Mouse (Mus musculus) Muller cell, postnatal 12 days (primary cell): Measurements from ENCODE around the gene Il11ra1.
A peak's percentile ranks its signal among the peaks of the same experiment; 100 is the strongest.
"Not testable (repeated sequence)": the region's sequence is repeated elsewhere in the genome, so short reads cannot be mapped to it uniquely, and the experiment has no call there.

ENCODE experiments used
- DNase-seq: peaks from one replicate; pipeline ENCODE4 v3.0.0-alpha.2; 2015; ENCODE audit errors: inconsistent ontology term

The Il11ra1 gene

DNA sequence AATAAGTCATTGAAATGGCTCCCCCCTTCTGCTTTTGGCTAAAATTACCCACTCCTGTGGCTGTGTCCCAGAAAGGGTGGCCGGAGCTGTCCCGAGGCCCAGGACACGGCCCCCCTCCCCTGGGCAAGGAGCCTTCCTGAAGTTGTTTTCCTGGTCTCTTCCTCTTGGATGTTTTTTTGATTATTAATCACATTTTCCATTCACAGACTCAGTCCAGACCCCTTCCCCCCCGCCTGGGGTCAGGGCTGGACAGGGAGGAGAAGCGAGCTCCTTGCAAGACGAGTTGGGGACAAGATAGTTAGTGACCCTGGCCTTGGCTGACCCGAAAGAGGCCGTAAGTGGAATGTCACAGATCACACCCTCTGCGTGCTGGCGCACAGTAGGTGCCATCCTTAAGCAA is at the start of gene Il11ra1:
Gene Il11ra1, plus strand, starts transcription at position 207 of the 400 bp plus-strand sequence.
- DNase-seq: not testable (repeated sequence)

DNA sequence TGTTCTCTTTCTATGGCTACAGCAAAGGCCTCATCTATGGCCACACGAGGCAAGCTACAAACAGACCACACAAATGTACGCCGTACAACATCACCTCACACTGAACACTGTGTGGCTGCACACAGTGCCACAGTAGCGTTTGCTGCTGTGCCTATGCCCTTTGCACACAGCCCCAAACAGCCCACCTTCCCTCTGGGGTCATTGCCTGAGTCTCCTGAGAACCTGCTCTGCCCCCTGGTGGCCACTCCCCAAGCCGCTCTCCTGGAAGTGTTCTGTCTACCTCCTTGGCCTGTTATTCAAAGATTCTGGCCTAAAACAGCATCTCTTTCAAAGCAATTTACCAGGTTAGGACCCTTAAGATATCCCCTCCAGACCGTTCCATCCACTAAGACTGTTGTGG is 46.5 kb upstream of the Il11ra1 start:
- peak; percentile 82 for DNase-seq

DNA sequence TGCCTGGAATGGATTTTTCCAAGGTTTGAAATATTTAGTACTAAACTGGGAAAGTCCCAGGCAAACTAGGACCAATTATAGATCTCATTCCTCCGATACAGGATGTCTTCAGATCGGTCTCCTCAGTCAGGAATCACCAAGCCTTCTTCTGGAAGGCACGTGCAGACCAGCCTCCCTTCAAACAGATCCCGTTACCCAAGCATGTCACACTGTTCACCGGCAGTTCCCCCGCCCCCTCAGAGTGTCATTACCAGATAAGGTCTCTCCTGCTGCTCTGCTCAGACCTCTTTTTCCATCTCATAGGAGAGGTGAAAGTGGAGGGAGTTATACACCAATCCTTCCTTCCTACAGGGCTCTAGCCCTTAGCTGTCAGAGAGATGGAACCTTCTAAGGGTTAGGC is 46.1 kb upstream of the Il11ra1 start:
- no peak for DNase-seq

DNA sequence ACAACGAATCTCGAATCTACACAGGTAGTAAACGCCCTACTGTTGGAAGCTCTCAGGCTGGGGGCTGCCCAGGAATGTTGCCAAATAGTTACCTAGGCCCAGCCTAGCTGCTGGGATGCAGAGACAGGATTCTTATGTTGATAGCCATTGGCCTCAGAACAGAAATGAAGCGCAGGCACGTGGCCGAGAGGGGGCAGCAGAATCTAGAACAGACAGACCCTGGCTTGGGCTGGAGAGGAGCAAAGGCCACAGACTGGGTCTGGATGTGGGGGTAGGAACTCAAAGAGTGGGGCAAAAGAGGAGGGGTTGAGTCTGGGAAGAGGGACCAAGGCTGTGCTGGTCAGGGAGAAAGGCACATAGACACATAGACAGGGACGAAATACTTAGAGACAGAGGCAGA is 45.6 kb upstream of the Il11ra1 start:
- peak; percentile 61 for DNase-seq

DNA sequence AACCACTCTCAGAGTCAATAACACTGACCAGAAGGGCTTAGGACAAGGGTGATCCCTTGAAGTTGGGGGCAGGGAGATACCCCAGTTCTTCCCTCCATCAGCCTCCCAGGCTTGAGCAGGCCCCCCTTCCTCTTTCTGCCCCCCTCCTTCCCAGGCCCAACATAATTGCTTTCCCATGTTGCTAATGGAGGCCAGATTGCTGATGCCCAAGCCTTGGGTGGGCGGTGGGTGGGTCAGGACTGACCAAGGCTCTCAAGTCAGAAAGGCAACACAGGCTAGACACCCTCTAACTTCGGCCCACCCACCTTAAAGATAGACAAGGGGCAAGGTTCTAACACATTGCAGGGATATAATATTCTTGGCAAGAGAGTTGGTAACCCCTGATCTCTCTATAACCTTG is 44.3 kb upstream of the Il11ra1 start:
- DNase-seq: no peak

DNA sequence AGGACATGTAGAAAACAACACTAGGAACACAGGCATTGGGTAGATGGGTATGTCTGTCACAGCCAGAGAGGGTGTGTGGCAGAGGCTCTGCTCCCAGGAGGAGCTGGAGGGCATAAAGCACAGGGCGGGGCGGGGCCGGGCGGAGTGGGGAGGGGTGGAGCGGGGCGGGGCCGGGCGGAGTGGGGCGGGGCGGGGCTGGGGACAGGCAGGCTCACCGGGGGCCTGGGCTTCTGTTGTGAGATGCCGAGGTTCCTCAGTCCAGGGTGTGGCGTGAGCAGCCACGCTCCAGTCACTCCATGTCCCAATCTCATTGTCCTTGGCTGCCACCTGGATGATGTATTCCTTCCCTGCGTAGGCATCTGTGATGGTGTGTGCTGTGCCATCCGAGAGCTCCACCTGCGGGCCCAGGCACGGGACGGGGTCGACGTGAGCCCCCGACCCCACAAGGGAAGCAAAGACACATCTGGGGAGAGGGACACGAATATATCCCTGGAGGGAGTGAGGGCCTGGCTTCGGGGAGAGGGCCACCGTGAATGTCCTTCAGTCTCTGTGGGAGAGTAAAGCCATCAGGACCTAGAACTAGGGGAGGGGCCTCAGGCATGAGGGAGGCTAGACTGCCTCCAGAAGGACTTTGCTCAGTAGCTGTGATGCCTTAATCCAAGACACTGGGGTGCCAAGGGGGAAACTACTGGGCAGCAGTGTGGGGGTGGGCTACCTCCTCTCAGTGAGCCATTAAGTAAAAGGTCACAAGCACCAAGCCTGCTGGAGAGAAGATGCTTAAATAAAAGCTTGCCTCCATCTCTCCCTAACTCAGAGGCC is 41.0 kb upstream of the Il11ra1 start:
- DNase-seq: no peak

DNA sequence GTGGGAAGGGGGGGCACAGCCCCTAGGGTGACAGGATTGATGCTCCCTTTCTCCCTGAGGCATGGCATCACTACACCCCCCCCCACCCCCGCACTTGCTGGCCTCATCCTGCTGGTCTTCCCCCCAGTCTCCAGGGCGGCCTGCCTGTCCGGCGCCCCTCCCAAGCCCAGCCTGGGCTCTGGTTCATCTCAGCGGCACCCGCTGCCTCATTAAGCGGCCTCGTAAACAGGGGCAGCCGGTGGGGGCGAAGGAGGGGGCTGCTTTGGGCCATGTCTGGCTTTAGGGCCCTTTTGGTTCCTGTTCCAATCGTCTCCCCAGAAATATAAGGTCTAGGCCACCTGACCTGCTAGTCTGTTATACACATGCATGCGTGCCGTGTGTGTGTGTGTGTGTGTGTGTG is 40.2 kb upstream of the Il11ra1 start:
- no peak for DNase-seq

DNA sequence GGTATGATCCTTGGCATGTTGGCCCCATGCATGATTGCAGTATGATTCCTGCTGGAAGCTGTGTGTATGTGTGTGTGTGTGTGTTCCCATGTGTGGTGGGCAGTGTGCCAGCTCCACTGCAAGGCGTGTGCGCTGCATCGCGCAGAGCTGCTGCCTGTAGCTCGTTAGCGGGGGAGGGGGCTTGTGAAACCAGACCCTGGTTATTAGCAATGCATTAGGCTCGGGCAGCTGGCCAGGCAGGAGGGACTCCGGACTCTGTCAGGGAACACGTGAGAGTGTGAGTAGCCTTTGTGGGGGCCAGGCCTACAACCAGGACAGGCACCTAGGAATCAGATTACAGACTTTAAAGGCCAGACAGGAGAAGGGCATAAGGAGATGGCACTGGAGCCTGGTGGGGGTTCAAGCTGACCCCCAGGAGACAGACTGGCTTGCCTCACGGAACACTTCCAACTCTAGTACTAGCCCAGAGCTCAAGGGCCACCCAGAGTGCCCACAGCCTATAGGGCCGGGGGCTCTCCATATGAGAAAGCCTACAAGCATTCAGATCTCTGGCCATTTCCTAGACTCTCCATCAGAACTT is 38.8 kb upstream of the Il11ra1 start:
- no peak for DNase-seq

DNA sequence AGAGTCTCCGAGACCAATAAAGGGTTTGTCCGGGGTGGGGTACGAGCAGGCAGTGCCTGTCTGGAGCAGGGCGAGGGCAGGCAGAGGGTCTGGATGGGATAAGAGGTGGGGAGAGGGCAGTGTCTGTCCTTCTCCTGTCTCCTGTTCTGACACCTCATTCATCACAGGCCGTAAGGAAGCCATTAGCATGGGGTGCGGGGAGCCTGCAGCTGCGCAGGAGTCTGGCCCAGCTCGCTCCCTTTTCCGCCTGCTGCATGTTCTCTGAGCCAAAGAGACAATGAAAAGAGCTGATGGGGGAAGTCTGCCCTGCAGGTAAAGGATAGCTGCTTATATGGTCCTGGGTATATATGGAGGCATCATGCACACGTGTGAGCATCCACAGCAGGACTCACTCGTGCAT is 37.1 kb upstream of the Il11ra1 start:
- DNase-seq: no peak

DNA sequence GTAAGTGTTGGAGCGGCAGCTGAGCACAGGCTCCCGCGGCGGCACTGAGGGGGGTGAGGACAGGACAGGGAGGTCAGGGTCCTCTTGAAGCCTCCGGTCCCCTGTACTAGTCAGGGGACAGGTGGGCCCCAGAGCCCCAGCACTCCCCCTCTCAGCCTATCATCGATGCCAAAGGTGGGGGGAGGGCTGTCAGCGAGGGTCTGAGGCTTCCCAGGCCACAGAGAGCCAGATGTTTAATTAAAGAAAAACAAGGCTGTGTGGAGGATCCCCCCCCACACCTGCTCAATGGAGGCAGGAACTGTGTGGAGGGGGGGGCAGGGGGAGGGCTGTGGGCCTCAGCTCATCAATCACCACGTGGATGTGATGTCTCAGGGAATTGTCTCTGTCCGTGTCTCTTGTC is 36.2 kb upstream of the Il11ra1 start:
- DNase-seq: no peak

DNA sequence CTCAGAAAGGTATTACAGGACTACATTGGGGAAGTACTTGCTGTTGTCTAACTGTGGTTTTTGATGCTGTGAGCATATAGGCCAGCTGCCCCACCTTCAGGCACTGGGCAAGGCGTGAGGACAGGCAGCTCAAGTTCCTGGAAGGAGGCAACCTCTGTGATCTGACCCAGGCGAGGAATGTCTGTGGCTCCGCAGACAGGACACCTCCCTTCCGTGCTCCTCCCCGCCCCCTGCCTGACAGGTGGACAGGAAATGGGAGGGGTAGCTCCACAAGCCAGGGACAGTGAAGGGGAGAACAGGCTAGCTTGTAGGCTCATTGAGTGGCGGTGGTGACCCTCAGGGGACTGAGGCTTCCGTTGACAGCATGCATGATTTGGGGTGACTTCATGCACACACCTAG is 35.3 kb upstream of the Il11ra1 start:
- DNase-seq: no peak

DNA sequence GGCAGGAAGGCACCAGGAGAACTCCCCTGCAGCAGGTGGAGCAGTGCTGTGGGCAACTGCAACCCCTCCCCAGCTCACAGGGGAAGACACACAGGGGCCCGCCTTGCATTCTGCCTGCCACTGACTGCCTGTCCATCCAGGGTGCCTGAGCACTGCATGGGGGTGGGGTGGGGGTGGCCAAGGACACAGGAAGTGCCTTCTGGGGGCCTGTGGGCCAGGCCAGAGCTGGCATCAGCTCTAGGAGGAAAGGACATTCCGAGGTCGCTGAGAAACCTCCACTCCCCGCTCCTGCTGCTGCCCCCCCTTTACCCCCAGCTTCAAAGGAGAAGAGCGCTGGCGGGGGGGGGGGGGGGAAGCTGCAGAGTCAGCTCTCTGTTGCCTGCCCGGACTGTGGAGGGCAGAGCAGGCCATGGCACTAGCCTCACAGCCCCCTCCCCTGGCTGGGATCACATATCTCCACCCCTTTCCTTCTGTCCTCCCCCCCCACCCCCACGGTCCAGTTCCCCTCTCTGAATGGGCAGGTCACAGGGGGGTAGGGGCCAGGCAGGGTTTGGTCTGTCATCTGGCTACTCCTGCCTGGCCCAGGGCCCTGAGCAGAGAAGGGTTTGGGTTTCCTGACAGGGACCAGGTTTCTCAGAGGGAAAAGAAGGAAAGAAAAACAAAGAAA is 34.6 kb upstream of the Il11ra1 start:
- DNase-seq: no peak

DNA sequence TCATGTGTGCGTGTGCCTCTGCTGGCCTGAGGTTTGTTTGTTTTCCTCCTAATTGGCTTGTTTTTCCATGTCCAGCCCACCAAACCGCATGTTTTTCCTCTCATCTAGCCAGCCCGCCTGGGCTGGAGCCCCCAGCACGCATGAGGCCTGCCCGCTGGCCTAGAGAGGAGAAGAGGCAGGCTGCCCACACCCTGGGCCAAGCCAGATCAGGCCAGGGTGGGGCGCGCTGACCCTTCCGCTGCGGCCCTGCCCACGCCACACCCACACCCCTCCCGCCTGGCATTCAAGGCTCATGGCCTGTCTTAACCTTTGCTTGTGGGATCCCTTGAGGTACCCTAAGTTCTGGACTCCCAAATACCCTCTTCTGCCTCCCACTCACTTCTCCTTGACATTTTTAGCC is 33.1 kb upstream of the Il11ra1 start:
- no peak for DNase-seq

DNA sequence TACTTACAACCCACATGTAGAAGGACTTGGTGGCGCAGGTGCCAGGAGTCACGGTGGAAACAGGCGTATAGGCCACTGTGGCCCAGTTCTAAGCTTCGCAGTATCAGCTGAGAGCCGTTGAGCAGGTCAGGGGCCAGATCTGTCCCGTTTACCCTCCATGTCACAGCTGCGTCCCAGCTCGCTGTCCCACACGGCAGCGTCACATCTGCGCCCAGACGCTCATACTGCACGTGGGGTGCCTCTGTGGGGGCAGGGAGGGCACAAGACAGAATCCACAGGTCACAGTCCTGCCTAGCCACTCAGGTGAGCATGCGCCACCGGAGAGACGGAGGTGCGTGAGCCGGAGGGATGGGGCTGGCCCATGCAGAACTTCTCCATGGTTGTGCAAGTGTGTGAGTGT is 29.0 kb upstream of the Il11ra1 start:
- no peak for DNase-seq

DNA sequence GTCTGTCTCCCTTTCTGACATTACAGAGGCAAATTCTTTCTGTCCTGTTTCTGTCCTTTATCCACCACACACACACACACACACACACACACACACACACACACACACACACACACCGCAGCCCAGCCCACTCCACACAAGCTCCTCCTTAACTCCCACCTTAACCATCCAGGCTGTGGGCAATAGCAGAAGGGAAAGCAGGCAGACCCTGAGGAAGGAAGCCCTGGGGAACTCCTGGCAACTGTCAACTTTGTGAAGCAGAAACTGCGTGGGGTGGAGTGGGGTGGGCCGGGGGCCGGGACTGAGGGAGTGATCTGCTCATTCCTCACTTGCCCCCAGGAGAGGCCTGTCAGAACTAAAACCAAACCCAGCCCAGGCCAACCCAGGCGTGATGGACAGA is 28.3 kb upstream of the Il11ra1 start:
- DNase-seq: no peak

DNA sequence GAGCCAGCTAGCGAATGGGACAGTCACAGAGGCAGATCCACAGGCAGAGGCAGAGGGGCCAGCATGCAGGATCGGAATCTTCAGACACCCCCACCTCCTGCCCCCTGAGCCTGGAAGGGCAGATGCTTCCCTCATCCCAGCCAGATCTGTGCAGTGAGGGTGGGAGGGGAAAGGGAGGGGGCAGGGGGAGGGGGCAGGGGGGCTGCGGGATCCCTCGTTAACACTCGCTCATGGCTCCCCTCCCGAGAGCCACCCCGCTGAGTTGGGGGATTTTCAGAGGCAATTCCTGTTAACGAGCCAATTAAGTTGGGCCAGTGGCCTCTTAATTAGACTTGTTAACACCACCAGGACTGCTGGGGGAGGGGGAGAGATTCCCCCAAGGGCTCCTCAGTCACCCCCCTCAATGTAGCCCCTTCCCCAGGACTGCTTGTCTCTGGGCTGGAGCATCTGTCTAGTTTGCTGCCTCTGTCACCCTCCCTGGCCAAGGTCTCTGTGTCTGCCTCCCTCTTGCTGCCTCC is 27.8 kb upstream of the Il11ra1 start:
- DNase-seq: peak; percentile 62

DNA sequence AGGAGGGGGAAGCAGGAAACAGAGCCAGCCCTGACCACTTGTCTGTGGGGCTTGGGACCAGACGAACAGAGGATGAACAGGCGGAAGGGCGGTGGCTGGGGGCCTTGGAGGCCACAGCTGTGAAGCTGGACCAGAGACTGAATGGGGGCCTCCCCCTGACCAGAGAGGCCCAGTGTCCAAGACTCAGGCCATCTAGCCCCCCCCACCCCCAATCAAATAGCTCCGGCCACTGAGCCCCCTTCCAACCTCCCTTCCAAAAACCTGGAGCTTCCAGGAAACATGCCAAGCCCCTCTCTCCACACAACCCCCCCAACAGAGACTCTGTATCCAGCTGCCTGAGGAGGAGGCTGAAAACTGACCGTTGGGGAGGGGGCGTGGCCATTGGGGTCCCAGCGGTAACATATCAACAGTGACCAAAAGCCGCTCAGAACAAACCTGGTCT is 27.2 kb upstream of the Il11ra1 start:
- DNase-seq: no peak

DNA sequence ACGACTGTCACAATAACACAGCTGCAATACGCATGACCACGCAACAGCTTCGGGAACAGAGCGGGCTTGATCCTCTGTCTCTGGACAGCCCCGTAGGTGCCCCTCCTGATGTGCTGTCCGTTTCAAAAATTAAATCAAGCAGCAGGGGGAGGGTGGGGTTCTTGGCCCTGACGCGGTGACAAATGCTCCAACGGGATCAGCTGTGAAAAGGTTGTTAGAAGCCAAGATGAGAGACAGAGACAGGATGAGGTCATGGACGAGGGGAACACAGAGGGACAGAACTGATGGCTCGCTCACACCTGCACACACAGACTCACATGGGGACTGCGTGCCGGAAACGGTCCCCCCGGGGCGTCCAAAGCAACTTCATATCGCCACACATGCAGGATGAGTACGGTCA is 26.6 kb upstream of the Il11ra1 start:
- no peak for DNase-seq

DNA sequence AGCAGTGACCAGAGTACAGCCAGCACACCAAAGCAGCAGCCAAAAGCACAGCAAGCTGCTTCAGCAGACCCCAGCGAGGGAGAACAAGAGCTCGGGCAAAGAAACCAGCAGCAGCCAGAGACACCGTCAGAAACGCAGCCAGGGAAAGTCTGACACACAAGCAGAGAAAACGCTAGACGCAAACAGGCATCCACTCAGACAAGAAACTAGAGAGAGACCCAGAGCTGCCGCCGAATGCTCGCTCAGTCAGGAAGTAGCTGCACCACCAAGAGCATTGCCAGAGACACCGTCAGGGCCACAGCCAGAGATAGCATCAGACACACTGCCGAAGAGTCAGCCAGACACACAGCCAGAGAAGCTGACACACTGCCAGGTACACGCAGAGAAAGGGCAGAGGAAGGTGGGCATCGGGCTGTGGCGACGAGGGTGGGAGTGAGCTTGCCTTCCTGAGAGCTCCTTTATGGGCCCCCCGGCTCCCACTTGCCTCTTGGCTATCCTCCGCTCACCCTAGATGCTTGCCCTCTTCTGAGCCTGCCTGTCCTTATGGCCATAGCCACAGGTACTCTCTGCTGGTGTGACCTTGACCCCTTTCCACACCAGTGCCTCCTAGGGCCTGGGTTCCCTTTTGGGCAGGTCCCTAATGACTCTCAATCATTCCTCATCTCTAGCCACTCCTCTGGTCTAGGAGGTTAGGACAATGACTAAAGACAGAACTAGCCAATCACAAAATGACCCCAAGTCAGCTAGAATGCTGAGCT is 23.4 kb upstream of the Il11ra1 start:
- DNase-seq: no peak

DNA sequence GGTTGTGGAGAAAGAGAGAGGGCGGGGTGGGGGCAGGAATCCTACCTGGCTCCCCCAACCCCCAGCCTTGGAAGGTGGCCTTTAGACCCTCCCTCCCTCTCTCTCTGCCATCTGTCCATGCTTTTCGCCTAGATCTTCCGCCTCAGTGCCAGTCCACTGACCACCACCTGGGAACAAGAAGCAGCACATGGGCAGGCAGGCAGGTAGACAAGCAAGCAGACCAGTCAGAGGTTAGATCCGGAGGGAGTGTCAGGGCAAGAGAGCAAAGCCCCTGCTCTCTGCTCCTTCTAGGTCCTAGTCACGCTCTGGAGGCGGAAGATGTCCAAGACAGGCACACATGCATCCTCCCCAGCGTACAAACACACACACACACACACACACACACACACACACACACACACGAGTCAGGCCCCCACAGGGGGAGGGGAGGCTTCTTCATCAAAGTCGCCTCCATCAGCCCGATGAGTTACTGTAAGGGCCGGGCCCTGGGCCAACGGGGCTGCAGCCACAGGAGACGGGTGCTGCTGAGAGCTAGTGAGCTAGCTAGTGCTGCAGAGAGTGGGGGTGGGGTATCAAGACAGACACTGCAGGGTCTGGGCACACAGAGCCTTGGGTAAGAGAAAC is 22.7 kb upstream of the Il11ra1 start:
- DNase-seq: peak; percentile 80

DNA sequence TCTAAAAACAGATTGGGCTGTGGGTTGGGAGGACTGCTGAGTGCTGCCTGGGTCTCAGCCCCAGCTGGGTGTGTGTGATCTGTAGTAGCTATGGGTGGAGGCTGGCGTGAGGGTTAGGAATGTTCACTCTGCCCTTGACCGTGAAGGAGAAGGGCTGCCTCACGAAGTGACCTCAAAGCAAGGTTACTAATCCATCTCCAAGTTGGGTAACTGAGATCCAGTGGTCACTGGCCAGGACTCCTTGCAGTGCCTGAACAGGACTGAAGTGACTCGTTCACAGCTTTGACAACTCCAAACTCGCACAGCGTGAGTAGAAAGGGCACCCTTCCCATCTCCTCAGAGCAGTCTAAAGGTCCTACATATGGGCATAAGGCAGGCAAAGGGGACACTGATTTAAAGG is 20.9 kb upstream of the Il11ra1 start:
- DNase-seq: no peak

DNA sequence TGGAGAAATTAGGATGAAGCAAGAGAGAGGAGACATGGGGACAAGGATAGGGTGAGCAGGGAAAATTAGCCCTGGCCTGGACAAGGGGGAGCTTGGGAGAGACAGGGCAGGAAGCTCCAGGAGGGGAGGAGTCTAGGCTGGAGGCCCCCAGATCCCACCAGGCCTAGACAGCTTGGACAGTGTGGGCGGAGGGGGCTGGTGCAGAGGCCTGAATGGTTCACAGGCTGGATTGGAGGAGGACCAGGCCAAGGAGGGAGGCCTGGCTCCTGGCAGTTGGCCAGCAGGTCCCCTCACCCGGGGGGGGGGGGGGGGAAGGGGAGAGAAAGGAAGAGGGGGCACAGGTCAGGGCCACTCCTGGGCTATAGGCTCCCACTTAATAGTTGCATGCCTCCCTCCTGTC is 20.5 kb upstream of the Il11ra1 start:
- DNase-seq: no peak
